Mouse (Mus musculus) myocyte (in vitro differentiated cells): ENCODE data around the gene Phgr1.

Experiments used
- CEBPB ChIP-seq: IDR thresholded peaks from 2 replicates; pipeline ENCODE4 v1.6.1; 2011; ENCODE audit warnings: mild to moderate bottlenecking, moderate library complexity; ENCODE audit not compliant: poor library complexity, insufficient read depth, severe bottlenecking
- MAX ChIP-seq: IDR thresholded peaks from one replicate; pipeline ENCODE4 v1.6.1; 2011; ENCODE audit warnings: low read depth, mild to moderate bottlenecking, control low read depth
- MYOD1 ChIP-seq, 3 experiments: IDR thresholded peaks; one replicate each; pipeline ENCODE4 v1.6.1; 2011; ENCODE audit warnings: control low read depth in 2 of 3, low read depth in 2 of 3, mild to moderate bottlenecking in 2 of 3, moderate library complexity in 1 of 3; ENCODE audit not compliant: insufficient read length in 2 of 3, control insufficient read depth in 1 of 3
- POLR2A ChIP-seq: IDR thresholded peaks from one replicate; pipeline ENCODE4 v1.6.1; 2011; ENCODE audit warnings: low read depth, mild to moderate bottlenecking, control low read depth, moderate library complexity; ENCODE audit not compliant: insufficient read length
- POLR2AphosphoS2 ChIP-seq: IDR thresholded peaks from one replicate; pipeline ENCODE4 v1.6.1; 2011; ENCODE audit warnings: low read depth, control low read depth; ENCODE audit not compliant: insufficient read length
- REST ChIP-seq: IDR thresholded peaks from one replicate; pipeline ENCODE4 v1.6.1; 2011; ENCODE audit warnings: mild to moderate bottlenecking, control low read depth, moderate library complexity; ENCODE audit not compliant: insufficient read depth, insufficient read length
- TCF12 ChIP-seq: IDR thresholded peaks from one replicate; pipeline ENCODE4 v1.6.1; 2011; ENCODE audit warnings: mild to moderate bottlenecking, control low read depth; ENCODE audit not compliant: poor library complexity, insufficient read depth, severe bottlenecking
- USF1 ChIP-seq: IDR thresholded peaks from one replicate; pipeline ENCODE4 v1.6.1; 2011; ENCODE audit warnings: low read depth, mild to moderate bottlenecking, control low read depth, moderate library complexity

- TF ChIP-seq POLR2A, result no peak
- TF ChIP-seq MYOD1 (IDR thresholded peaks at IDR 0.05; ENCODE audit: control insufficient read depth in 1 of 3, insufficient read length in 2 of 3, low read depth in 2 of 3), result peak in 2 of 3 experiments; percentile 60 to 66
- no peak for TF ChIP-seq MAX
- TF ChIP-seq POLR2AphosphoS2, result no peak
- TF ChIP-seq USF1, result no peak
- TF ChIP-seq CEBPB, result no peak
- no peak for TF ChIP-seq REST
- TF ChIP-seq TCF12, result no peak
Measured at GRCm38 (mm10) chr2:118730622-118730915, 42.0 kb upstream of the Phgr1 start.
